Mouse (Mus musculus) forebrain, embryonic 10.5 days (tissue): ENCODE data around the gene D430042O09Rik. TPM values are rescaled to one million over a fixed set of nuclear protein-coding genes. Genes with fewer than 3 reads are reported as not detected.

Experiments used
- DNase-seq: peaks from one replicate; pipeline ENCODE4 v3.0.0-alpha.2; 2017; ENCODE audit warnings: low spot score; ENCODE audit errors: extremely low spot score
- H3K27ac ChIP-seq: fragments of 300-500 bp; sonication (generic); 2 replicates; pipeline ENCODE4 v1.5.1; 2016; ENCODE audit warnings: mild to moderate bottlenecking
- H3K27me3 ChIP-seq: fragments of 300-500 bp; sonication (generic); 2 replicates; pipeline ENCODE4 v1.6.1; 2016; ENCODE audit warnings: mild to moderate bottlenecking; ENCODE audit not compliant: poor library complexity, severe bottlenecking
- H3K36me3 ChIP-seq: fragments of 300-500 bp; sonication (generic); replicated peaks from 2 replicates; pipeline ENCODE4 v1.6.1; 2016; ENCODE audit warnings: mild to moderate bottlenecking, moderate library complexity
- H3K4me1 ChIP-seq: fragments of 300-500 bp; sonication (generic); 2 replicates; pipeline ENCODE4 v1.6.1; 2016
- H3K4me3 ChIP-seq: fragments of 300-500 bp; sonication (generic); 2 replicates; pipeline ENCODE4 v1.5.1; 2016; ENCODE audit warnings: mild to moderate bottlenecking, moderate library complexity
- H3K9me3 ChIP-seq: fragments of 300-500 bp; sonication (generic); 2 replicates; pipeline ENCODE4 v1.6.1; 2016; ENCODE audit warnings: mild to moderate bottlenecking, moderate library complexity
- WGBS: fragments of 180-500 bp; shearing (Covaris S2); methylation state at CpG from one replicate; pipeline ENCODE4 v1.1.7; 2016; 5-methylcytosine and 5-hydroxymethylcytosine counted together
- polyA plus RNA-seq: library from polyadenylated mRNA; unstranded; fragments of >200 nt; fragmentation: Nextera tagmentation; extraction: Ambion mirVana; gene quantifications from 2 replicates; pipeline ENCODE4 v1.2.1, GENCODE M21; 2016

Gene D430042O09Rik
- polyA plus RNA-seq, 1 experiment from 2014 or later: 9.4 TPM

GRCm38 (mm10) chr7:125772961-125773571, 65.4 kb downstream of the D430042O09Rik start:
- H3K36me3 ChIP-seq: peaks cover 33% of the 10 kb centered on the region
- no peaks in the 10 kb centered on the region; the same call in 1 of the 2 replicates for H3K27me3 ChIP-seq
- H3K4me3 ChIP-seq: no peak overlapping the region
- 84% methylated on average over 13 of the region's 13 CpGs for WGBS
- H3K27ac ChIP-seq: no peak overlapping the region
- 0 out of 2 replicates have a peak, but pooled peaks cover 7% of the 10 kb centered on the region for H3K4me1 ChIP-seq
- DNase-seq: no peak
- H3K9me3 ChIP-seq: no peaks in the 10 kb centered on the region

- Histone ChIP-seq H3K9me3 (no peaks in the 10 kb centered on the region), H3K27ac (no peak overlapping the region), H3K4me1 (no peaks in the 10 kb centered on the region), H3K27me3 (no peaks in the 10 kb centered on the region), H3K36me3 (no peaks in the 10 kb centered on the region; the same call in 1 of the 2 replicates), H3K4me3 (no peak overlapping the region)
- WGBS: 76% methylated on average over 1 of the region's 1 CpGs
- DNase-seq: no peak
Observed at GRCm38 (mm10) chr7:125783206-125783605, 75.5 kb downstream of the D430042O09Rik start.

- no peaks in the 10 kb centered on the region for H3K4me1 ChIP-seq
- WGBS: 86% methylated on average over 5 of the region's 5 CpGs
- no peaks in the 10 kb centered on the region for H3K27me3 ChIP-seq
- H3K27ac ChIP-seq: no peak overlapping the region
- no peaks in the 10 kb centered on the region for H3K9me3 ChIP-seq
- no peaks in the 10 kb centered on the region for H3K36me3 ChIP-seq
- no peak overlapping the region for H3K4me3 ChIP-seq
- no peak for DNase-seq
Observed at GRCm38 (mm10) chr7:125786105-125786504, 78.4 kb downstream of the D430042O09Rik start.

- no peak for DNase-seq
- Histone ChIP-seq H3K9me3 (no peaks in the 10 kb centered on the region), H3K27ac (no peak overlapping the region), H3K4me1 (no peaks in the 10 kb centered on the region), H3K36me3 (no peaks in the 10 kb centered on the region), H3K4me3 (no peak overlapping the region), H3K27me3 (no peaks in the 10 kb centered on the region)
- 82% methylated on average over 7 of the region's 7 CpGs for WGBS
Observed at GRCm38 (mm10) chr7:125787046-125787445, 79.4 kb downstream of the D430042O09Rik start.

GRCm38 (mm10) chr7:125790039-125790438, 82.4 kb downstream of the D430042O09Rik start:
- Histone ChIP-seq H3K36me3 (no peaks in the 10 kb centered on the region), H3K27me3 (no peaks in the 10 kb centered on the region), H3K4me3 (no peak overlapping the region), H3K4me1 (no peaks in the 10 kb centered on the region), H3K9me3 (no peaks in the 10 kb centered on the region), H3K27ac (no peak overlapping the region)
- WGBS: 73% methylated on average over 8 of the region's 8 CpGs
- no peak for DNase-seq

- H3K36me3 ChIP-seq: no peaks in the 10 kb centered on the region
- H3K4me3 ChIP-seq: no peak overlapping the region
- H3K4me1 ChIP-seq: no peaks in the 10 kb centered on the region; the same call in 1 of the 2 replicates
- no peak overlapping the region for H3K27ac ChIP-seq
- H3K27me3 ChIP-seq: no peaks in the 10 kb centered on the region
- H3K9me3 ChIP-seq: no peaks in the 10 kb centered on the region
- DNase-seq: no peak
- WGBS: 85% methylated on average over 1 of the region's 1 CpGs
Observed at GRCm38 (mm10) chr7:125806571-125806970, 98.9 kb downstream of the D430042O09Rik start.

GRCm38 (mm10) chr7:125808210-125808609, 100.5 kb downstream of the D430042O09Rik start:
- Histone ChIP-seq H3K9me3 (no peaks in the 10 kb centered on the region), H3K4me3 (no peak overlapping the region), H3K36me3 (peaks cover 5% of the 10 kb centered on the region), H3K27ac (no peak overlapping the region), H3K27me3 (0 out of 2 replicates have a peak, but pooled peaks cover 3% of the 10 kb centered on the region), H3K4me1 (no peaks in the 10 kb centered on the region; the same call in 1 of the 2 replicates)
- WGBS: 91% methylated on average over 3 of the region's 3 CpGs
- DNase-seq: no peak

GRCm38 (mm10) chr7:125812721-125813120, 105.0 kb downstream of the D430042O09Rik start:
- peaks cover 30% of the 10 kb centered on the region for H3K27me3 ChIP-seq
- 89% methylated on average over 8 of the region's 8 CpGs for WGBS
- H3K4me1 ChIP-seq: peaks cover 11% of the 10 kb centered on the region
- no peak for DNase-seq
- H3K36me3 ChIP-seq: peaks cover 18% of the 10 kb centered on the region
- H3K9me3 ChIP-seq: no peaks in the 10 kb centered on the region
- no peak overlapping the region for H3K4me3 ChIP-seq
- H3K27ac ChIP-seq: no peak overlapping the region

- peaks cover 47% of the 10 kb centered on the region for H3K27me3 ChIP-seq
- peaks cover 18% of the 10 kb centered on the region for H3K36me3 ChIP-seq
- H3K27ac ChIP-seq: no peak overlapping the region
- H3K4me3 ChIP-seq: no peak overlapping the region
- H3K9me3 ChIP-seq: no peaks in the 10 kb centered on the region
- peaks cover 24% of the 10 kb centered on the region for H3K4me1 ChIP-seq
- no peak for DNase-seq
- 84% methylated on average over 3 of the region's 3 CpGs for WGBS
Observed at GRCm38 (mm10) chr7:125815733-125816132, 108.0 kb downstream of the D430042O09Rik start.

- H3K9me3 ChIP-seq: no peaks in the 10 kb centered on the region
- DNase-seq: no peak
- H3K36me3 ChIP-seq: peaks cover 12% of the 10 kb centered on the region
- no peak overlapping the region for H3K4me3 ChIP-seq
- 66% methylated on average over 9 of the region's 9 CpGs for WGBS
- H3K4me1 ChIP-seq: peaks cover 24% of the 10 kb centered on the region
- no peak overlapping the region for H3K27ac ChIP-seq
- peaks cover 43% of the 10 kb centered on the region for H3K27me3 ChIP-seq
Observed at GRCm38 (mm10) chr7:125818301-125818712, 110.6 kb downstream of the D430042O09Rik start.

GRCm38 (mm10) chr7:125820233-125820632, 112.5 kb downstream of the D430042O09Rik start:
- H3K9me3 ChIP-seq: no peaks in the 10 kb centered on the region
- 66% methylated on average over 2 of the region's 2 CpGs for WGBS
- peaks cover 35% of the 10 kb centered on the region for H3K27me3 ChIP-seq
- peaks cover 24% of the 10 kb centered on the region for H3K4me1 ChIP-seq
- H3K4me3 ChIP-seq: no peak overlapping the region
- DNase-seq: no peak
- H3K27ac ChIP-seq: no peak overlapping the region
- peaks cover under 1% of the 10 kb centered on the region; the same call in 1 of the 2 replicates for H3K36me3 ChIP-seq

GRCm38 (mm10) chr7:125826425-125826824, 118.7 kb downstream of the D430042O09Rik start:
- Histone ChIP-seq H3K27ac (no peak overlapping the region), H3K36me3 (peaks cover 3% of the 10 kb centered on the region; the same call in 1 of the 2 replicates), H3K4me1 (peaks cover 35% of the 10 kb centered on the region), H3K27me3 (no peaks in the 10 kb centered on the region), H3K9me3 (no peaks in the 10 kb centered on the region), H3K4me3 (no peak overlapping the region)
- no peak for DNase-seq
- 82% methylated on average over 2 of the region's 2 CpGs for WGBS

- 0 out of 2 replicates have a peak overlapping the region, but pooled peaks have one; percentile 48 for H3K27ac ChIP-seq
- peaks cover 6% of the 10 kb centered on the region; the same call in 1 of the 2 replicates for H3K36me3 ChIP-seq
- no peak overlapping the region for H3K4me3 ChIP-seq
- DNase-seq: no peak
- H3K9me3 ChIP-seq: no peaks in the 10 kb centered on the region
- WGBS: 77% methylated on average over 3 of the region's 3 CpGs
- no peaks in the 10 kb centered on the region for H3K27me3 ChIP-seq
- H3K4me1 ChIP-seq: peaks cover 35% of the 10 kb centered on the region
Observed at GRCm38 (mm10) chr7:125826887-125827286, 119.2 kb downstream of the D430042O09Rik start.
